Comparison of ENCODE assay signal across 15 mouse cellular contexts in the genomic region with DNA sequence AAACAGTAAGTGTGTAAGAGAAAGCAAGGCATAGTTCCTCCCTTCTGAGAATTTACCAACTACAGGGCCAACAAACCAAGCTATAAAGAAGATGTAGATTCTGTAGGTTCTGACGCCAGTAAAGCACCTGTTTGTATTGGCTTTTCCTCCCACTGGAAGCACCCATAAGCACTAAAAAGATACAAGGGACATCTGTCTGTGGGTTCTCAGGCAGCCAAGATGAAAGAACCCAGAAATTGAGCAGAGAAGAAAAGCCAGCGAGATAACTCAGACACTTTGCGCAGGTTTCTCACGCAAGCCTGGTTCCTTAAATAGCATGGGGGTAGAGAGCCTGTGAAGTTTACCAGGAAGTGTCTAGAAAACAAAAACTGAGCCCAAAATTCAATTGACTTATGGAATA.
"Had no signal": no experiment of that assay in that cellular context is flagged by ENCODE, and none has a peak within 500 bp of the region (broad histone marks: within the 10 kb centered on the region; RNA-seq: fewer than 3 reads in every experiment).

No protein-coding gene starts in this region.

- H3K36me3 ChIP-seq: liver, embryonic 13.5 days; midbrain, embryonic 12.5 days; midbrain, embryonic 15.5 days; neural tube, embryonic 12.5 days; neural tube, embryonic 15.5 days had no signal

- DNase-seq: kidney, adult 2 months; kidney, postnatal 25 days; liver, embryonic 13.5 days; lung, embryonic 14.5 days; thymus, postnatal 25 days had no signal

- H3K27me3 ChIP-seq: liver, embryonic 13.5 days; midbrain, embryonic 12.5 days; midbrain, embryonic 15.5 days; neural tube, embryonic 12.5 days; neural tube, embryonic 15.5 days had no signal

- H3K4me1 ChIP-seq: liver, embryonic 13.5 days; midbrain, embryonic 12.5 days; midbrain, embryonic 15.5 days; neural tube, embryonic 12.5 days; neural tube, embryonic 15.5 days had no signal

- ATAC-seq: intestine, postnatal 0 days; lung, postnatal 0 days; midbrain, embryonic 15.5 days had no signal

- H3K9ac ChIP-seq: liver, embryonic 13.5 days; lung, embryonic 14.5 days; midbrain, embryonic 12.5 days; midbrain, embryonic 15.5 days; neural tube, embryonic 12.5 days; neural tube, embryonic 15.5 days had no signal

- H3K4me2 ChIP-seq: liver, embryonic 13.5 days; lung, embryonic 14.5 days; midbrain, embryonic 12.5 days; midbrain, embryonic 15.5 days; neural tube, embryonic 12.5 days; neural tube, embryonic 15.5 days had no signal

- H3K4me3 ChIP-seq: left cerebral cortex, adult 2 months; liver, embryonic 13.5 days; midbrain, embryonic 12.5 days; midbrain, embryonic 15.5 days; neural tube, embryonic 12.5 days; neural tube, embryonic 15.5 days had no signal

- H3K27ac ChIP-seq: kidney, postnatal 0 days; left cerebral cortex, adult 2 months; liver, embryonic 13.5 days; macrophage; midbrain, embryonic 12.5 days; midbrain, embryonic 15.5 days; neural tube, embryonic 12.5 days; neural tube, embryonic 15.5 days; stomach, postnatal 0 days had no signal

- H3K9me3 ChIP-seq: liver, embryonic 13.5 days; midbrain, embryonic 12.5 days; midbrain, embryonic 15.5 days; neural tube, embryonic 12.5 days; neural tube, embryonic 15.5 days had no signal
